Mouse (Mus musculus) forebrain, embryonic 12.5 days (tissue): ENCODE measurements around the gene Mllt10. TPM values are rescaled to one million over a fixed set of nuclear protein-coding genes. Genes with fewer than 3 reads are reported as not detected.

Experiments
- ATAC-seq: fragments of 200-750 bp; cut with Nextera tagmentation; 2 replicates; pipeline ENCODE4 v1.8.0; 2017; ENCODE audit warnings: moderate TSS enrichment; ENCODE audit not compliant: low FRiP score
- H3K27ac ChIP-seq: fragments of 300-500 bp; sonication (generic); 2 replicates; pipeline ENCODE4 v1.5.1; 2016; ENCODE audit warnings: mild to moderate bottlenecking
- H3K27me3 ChIP-seq: fragments of 300-500 bp; sonication (generic); 2 replicates; pipeline ENCODE4 v1.6.1; 2016; ENCODE audit warnings: mild to moderate bottlenecking
- H3K36me3 ChIP-seq: fragments of 300-500 bp; sonication (generic); replicated peaks from 2 replicates; pipeline ENCODE4 v1.6.1; 2016; ENCODE audit warnings: mild to moderate bottlenecking
- H3K4me1 ChIP-seq: fragments of 300-500 bp; sonication (generic); 2 replicates; pipeline ENCODE4 v1.6.1; 2016
- H3K4me2 ChIP-seq: fragments of 300-500 bp; sonication (generic); 2 replicates; pipeline ENCODE4 v1.6.1; 2016; ENCODE audit warnings: mild to moderate bottlenecking, moderate library complexity
- H3K4me3 ChIP-seq: fragments of 300-500 bp; sonication (generic); replicated peaks from 2 replicates; pipeline ENCODE4 v1.5.1; 2016; ENCODE audit warnings: mild to moderate bottlenecking
- H3K9ac ChIP-seq: fragments of 300-500 bp; sonication (generic); 2 replicates; pipeline ENCODE4 v1.6.1; 2016; ENCODE audit warnings: mild to moderate bottlenecking
- H3K9me3 ChIP-seq: fragments of 300-500 bp; sonication (generic); 2 replicates; pipeline ENCODE4 v1.6.1; 2016
- WGBS: fragments of 180-500 bp; shearing (Covaris S2); methylation state at CpG from one replicate; pipeline ENCODE4 v1.1.7; 2016; 5-methylcytosine and 5-hydroxymethylcytosine counted together
- polyA plus RNA-seq: library from polyadenylated mRNA; unstranded; fragments of >200 nt; fragmentation: Nextera tagmentation; extraction: Ambion mirVana; gene quantifications from 2 replicates; pipeline ENCODE4 v1.2.1, GENCODE M21; 2016

The Mllt10 gene
- polyA plus RNA-seq, 1 experiment from 2014 or later: 76.8 TPM

DNA sequence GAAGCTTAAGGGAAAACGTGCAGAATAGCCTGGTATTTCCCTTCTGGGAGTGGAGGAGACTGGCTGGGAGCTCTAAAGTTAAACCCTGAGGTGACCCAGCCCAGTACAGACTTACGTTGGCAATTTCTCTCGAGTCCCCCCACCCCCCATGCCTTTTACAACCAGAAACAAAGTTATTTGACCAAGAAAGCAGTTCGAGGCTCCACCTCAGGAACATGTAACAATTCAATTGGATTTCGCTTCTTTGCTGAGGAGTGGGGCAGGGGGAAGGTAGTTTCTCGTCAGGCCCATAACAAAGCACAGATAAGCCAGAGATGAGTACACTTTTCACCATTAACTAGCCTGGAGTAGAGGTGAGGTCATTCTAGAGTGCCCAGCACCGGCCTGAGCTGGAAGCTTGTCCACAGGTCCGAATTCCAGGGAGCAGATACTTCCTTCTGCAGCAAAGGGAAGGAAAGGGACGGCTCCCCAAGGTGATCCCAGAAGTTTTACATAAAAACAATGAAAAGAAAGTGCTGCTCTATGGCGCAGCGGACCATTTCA lies 5.7 kb upstream of the Mllt10 start:
- Histone ChIP-seq H3K9me3 (no peaks in the 10 kb centered on the region), H3K36me3 (no peaks in the 10 kb centered on the region), H3K4me3 (peak overlapping the region; percentile 100), H3K4me1 (peaks cover 47% of the 10 kb centered on the region), H3K4me2 (peak overlapping the region; percentile 85), H3K27ac (peak overlapping the region; percentile 100), H3K27me3 (no peaks in the 10 kb centered on the region), H3K9ac (peak overlapping the region; percentile 100)
- ATAC-seq: peak; percentile 42; the same call in 1 of the 2 replicates
- WGBS: 1% methylated on average over 11 of the region's 11 CpGs

DNA sequence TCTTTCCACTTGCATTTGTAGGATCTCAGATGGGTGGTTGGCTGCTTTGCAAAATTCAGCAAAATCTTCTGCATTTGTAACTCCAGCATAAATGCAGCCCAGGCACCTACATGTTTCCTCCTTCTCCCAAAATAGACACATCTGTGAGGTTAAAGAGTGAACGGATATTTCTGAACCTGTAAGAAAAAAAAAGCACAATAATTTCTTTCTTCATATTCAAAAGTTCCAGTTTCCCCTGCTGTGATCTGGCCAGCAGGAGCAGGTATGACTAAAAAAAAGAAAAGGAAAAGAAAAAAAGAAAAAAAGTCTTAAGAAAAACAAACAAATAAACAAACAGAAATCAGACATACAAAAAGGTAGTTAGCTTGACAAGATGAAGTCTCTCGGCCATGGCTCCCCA lies 5.0 kb upstream of the Mllt10 start:
- ATAC-seq: no peak
- Histone ChIP-seq H3K4me1 (peaks cover 50% of the 10 kb centered on the region), H3K4me2 (peak overlapping the region; percentile 85), H3K27me3 (no peaks in the 10 kb centered on the region), H3K4me3 (peak overlapping the region; percentile 100), H3K9ac (peak overlapping the region; percentile 100), H3K27ac (peak overlapping the region; percentile 100), H3K36me3 (no peaks in the 10 kb centered on the region), H3K9me3 (no peaks in the 10 kb centered on the region)
- WGBS: 4% methylated on average over 2 of the region's 2 CpGs

DNA sequence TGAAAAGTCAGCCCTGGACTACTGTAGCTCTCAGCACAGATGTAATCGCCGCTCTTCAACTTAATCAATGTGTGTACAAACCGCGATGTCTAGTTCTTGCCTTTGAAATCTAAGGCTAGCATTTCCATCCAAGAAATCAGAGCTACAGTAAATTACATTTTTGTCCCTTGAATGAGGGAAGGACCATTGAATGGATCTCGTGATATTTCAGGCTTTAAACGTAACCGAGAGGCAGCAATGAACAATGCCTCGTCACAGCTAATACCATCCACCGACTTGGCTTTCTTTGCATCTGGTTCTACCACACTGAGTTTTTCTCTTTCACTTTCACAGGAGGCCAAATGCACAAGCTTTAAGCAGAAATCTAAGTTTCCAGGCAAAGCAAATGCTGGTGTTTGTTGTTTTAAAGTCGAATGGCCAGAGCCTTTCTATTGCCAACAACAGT lies 4.5 kb upstream of the Mllt10 start:
- Histone ChIP-seq H3K4me1 (peaks cover 50% of the 10 kb centered on the region), H3K27me3 (no peaks in the 10 kb centered on the region), H3K4me3 (peak overlapping the region; percentile 100), H3K9ac (peak overlapping the region; percentile 100), H3K9me3 (no peaks in the 10 kb centered on the region), H3K36me3 (no peaks in the 10 kb centered on the region), H3K27ac (peak overlapping the region; percentile 100), H3K4me2 (peak overlapping the region; percentile 85)
- no peak for ATAC-seq
- WGBS: 5% methylated on average over 10 of the region's 10 CpGs

DNA sequence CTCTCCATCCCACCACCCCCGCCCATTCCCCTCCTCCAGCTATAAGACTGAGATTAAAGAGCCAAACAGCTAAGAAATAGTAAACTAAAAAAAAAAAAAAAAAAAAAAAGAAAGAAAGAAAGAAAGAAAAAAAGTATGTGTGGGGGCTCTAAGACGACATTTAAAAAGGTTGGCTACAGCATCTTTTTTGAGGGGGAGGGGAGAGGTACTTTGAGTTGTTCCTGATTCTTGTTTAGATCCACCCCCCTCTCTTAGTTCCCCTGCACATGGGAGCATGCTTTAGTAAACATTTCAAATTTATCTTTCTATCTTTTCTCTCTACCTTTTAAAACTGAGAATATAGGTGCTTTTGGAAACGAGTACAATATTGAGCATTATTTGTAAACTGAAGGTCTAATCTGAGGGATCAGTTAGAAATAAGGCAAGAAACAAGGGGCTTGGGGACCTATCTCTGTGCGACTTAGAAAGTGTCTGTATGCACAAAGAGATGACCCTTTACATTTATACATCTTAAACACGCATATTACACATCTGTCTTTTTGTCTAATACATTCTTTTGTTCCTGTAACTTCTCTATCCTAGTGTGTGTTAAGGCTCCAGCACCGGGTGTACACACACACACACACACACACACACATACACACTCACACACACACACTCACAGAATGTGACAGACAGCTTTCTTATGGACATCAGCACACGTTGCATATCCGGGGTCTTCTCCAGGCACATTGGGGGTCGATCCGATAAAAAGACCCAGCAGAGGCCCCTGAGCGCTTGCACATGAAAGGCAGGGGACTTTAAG lies 3.8 kb upstream of the Mllt10 start:
- 3% methylated on average over 11 of the region's 11 CpGs for WGBS
- ATAC-seq: no peak
- peaks cover 50% of the 10 kb centered on the region for H3K4me1 ChIP-seq
- H3K4me3 ChIP-seq: peak overlapping the region; percentile 100
- H3K27ac ChIP-seq: peak overlapping the region; percentile 100
- no peaks in the 10 kb centered on the region for H3K9me3 ChIP-seq
- H3K9ac ChIP-seq: peak overlapping the region; percentile 100
- peak overlapping the region; percentile 85 for H3K4me2 ChIP-seq
- no peaks in the 10 kb centered on the region for H3K36me3 ChIP-seq
- no peaks in the 10 kb centered on the region for H3K27me3 ChIP-seq

DNA sequence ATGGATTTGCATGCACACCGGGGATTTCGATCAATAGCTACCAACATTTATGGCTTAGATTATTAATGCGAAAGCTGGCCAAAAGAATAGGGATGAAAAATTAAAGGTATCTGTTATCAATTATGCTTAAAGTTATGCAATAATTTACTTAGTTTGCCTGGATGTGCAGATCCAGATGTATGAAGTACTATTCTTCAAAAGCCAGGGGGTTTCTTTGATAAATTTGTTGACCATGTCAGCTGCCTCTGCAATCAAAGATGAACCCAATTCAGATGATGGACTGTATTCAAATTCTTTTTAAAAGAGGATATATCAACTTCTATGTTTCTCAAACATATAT lies 3.2 kb upstream of the Mllt10 start:
- H3K4me2 ChIP-seq: peak overlapping the region; percentile 85
- ATAC-seq: no peak
- H3K9me3 ChIP-seq: no peaks in the 10 kb centered on the region
- 12% methylated on average over 3 of the region's 3 CpGs for WGBS
- peaks cover 50% of the 10 kb centered on the region for H3K4me1 ChIP-seq
- no peaks in the 10 kb centered on the region for H3K36me3 ChIP-seq
- H3K4me3 ChIP-seq: peak overlapping the region; percentile 100
- H3K27ac ChIP-seq: peak overlapping the region; percentile 100
- H3K9ac ChIP-seq: peak overlapping the region; percentile 100; the same call in 1 of the 2 replicates
- H3K27me3 ChIP-seq: no peaks in the 10 kb centered on the region

DNA sequence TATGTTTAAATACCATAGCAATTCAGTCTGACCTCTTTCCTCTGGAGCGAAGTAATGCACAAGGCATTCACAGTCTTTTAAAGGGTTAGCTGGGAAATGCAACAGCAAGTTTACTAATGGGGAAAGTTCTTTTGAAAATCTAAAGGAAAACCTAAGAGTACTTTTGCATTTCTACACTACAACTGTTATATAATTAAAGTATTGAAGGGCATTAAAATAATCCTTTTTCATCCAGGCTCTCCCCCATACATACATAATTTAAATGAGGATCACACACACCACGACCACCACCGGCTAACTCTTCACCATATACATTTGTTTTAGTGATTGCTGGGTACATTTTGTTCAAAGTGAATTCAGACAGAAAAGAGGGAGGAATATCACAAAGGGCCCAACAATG lies 2.5 kb upstream of the Mllt10 start:
- Histone ChIP-seq H3K4me3 (no peak overlapping the region), H3K36me3 (no peaks in the 10 kb centered on the region), H3K27ac (peak overlapping the region; percentile 70; the same call in 1 of the 2 replicates), H3K9me3 (no peaks in the 10 kb centered on the region), H3K4me2 (peak overlapping the region; percentile 85), H3K9ac (peak overlapping the region; percentile 25; the same call in 1 of the 2 replicates), H3K4me1 (peaks cover 50% of the 10 kb centered on the region), H3K27me3 (no peaks in the 10 kb centered on the region)
- 8% methylated on average over 3 of the region's 3 CpGs for WGBS
- no peak for ATAC-seq

DNA sequence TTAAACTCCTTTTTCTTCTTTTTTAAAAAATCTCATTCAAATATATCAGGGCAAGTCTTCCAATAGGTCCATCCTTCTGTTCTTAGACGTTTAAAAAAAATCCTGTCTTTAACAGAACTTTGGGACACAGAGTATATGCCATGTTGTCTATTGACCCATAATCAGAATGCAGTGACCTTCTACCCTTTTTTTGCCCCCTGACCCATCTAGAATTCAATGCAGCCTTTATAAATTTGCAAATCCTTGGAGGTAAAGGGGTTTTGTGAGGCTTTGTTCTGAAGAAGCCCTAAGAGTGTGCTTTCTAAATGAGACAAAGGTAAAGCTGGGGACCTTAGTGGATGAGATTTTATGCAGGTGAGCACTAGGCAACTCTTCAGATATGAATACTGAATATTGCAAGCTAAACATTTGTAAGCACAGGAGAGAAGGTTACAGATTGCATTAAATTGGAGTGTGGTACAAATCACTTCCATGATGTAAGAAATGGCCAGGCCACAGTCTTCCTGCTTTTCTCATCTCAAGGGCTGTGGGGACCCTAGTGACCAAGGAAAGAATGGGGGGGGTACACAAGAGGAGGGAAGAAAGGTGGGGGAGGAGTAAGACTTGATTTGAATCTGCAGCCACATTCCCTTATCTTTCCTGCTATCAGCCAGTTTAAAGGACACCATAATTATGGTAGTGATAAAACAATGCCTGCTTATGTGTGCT lies 1.6 kb upstream of the Mllt10 start:
- Histone ChIP-seq H3K36me3 (no peaks in the 10 kb centered on the region), H3K27ac (peak overlapping the region; percentile 99), H3K4me1 (peaks cover 52% of the 10 kb centered on the region), H3K4me2 (peak overlapping the region; percentile 96), H3K9ac (peak overlapping the region; percentile 98; the same call in 1 of the 2 replicates), H3K9me3 (no peaks in the 10 kb centered on the region), H3K27me3 (no peaks in the 10 kb centered on the region), H3K4me3 (no peak overlapping the region)
- ATAC-seq: no peak
- WGBS: 0% methylated on average over 1 of the region's 1 CpGs

DNA sequence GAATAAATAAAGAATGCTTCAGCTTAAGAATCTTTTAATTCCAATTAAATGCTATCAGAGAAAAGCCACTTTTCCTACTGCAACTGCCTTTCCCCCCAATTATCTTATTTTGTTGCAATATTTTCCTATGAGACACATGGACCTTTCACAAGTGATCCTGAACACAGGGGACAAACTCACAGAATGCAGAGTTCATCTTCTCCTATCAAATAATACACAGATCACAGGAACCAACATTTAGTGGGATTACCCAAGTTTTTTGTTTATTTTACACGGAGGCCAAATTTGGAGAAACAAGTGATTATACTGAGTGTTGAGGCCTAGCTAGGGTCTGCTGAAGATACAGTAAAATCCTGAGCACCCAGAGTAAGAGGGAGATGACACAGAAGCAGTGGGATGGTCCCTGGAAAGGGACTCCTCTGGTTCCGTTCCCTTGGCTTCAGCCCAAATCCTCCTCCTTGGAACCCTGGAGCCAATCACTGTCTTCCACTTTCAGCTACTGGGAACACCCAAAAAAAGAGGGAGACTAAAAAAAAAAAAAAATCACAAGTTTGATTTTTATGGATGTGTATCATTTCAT lies 996 bp upstream of the Mllt10 start:
- Histone ChIP-seq H3K27ac (peak overlapping the region; percentile 99), H3K9me3 (no peaks in the 10 kb centered on the region), H3K9ac (peak overlapping the region; percentile 98), H3K4me1 (peaks cover 58% of the 10 kb centered on the region), H3K4me2 (peak overlapping the region; percentile 96), H3K36me3 (no peaks in the 10 kb centered on the region), H3K27me3 (no peaks in the 10 kb centered on the region), H3K4me3 (no peak overlapping the region)
- no peak for ATAC-seq
- WGBS: 3% methylated on average over 2 of the region's 2 CpGs

DNA sequence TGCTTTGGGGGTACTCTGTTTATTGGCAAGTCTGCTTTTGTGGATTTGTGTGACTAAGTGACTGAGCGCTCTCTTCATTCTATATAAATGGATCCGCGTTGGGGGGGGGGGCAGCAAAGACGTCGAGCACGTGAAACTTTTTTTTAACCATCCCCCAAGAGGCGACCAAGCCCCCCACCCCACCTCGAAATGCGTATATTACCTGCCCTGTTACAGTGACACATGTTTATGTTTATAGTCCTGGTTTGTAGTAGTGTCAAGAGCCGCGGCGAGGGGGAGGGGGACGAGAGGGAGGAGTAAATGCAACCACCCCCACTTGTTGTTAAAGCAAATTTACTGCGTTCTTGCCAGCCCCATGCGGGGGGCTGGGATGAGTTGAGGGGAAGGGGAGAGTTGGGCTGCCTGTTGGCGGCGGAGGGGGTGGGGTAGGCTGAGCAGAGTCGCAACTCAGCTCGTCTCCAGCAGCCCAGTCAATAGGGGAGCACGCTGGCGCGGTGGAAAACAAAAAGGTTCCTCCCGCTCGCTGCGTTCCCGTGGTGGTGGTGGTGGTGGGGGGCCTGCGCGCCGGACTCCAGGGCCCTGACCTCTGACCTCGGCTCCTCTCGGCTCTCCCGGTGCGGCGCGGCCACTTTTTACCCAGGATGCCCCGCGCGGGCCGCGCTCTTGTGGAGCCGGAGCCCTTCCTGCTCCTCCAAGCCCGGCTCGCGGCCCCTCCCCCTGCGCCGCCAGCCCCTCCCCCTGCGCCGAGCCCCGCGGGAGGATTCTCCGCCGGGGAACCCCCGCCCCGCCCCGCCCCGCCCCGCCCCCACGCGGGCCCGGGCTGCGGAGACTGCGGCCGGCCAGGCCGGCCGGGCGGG lies 1.1 kb downstream of the Mllt10 start:
- 1% methylated on average over 49 of the region's 66 CpGs for WGBS
- Histone ChIP-seq H3K9me3 (no peaks in the 10 kb centered on the region), H3K27ac (peak overlapping the region; percentile 99), H3K4me1 (peaks cover 44% of the 10 kb centered on the region), H3K27me3 (no peaks in the 10 kb centered on the region), H3K9ac (peak overlapping the region; percentile 98), H3K4me3 (peak overlapping the region; percentile 48), H3K4me2 (peak overlapping the region; percentile 96), H3K36me3 (no peaks in the 10 kb centered on the region)
- ATAC-seq: peak; percentile 92

DNA sequence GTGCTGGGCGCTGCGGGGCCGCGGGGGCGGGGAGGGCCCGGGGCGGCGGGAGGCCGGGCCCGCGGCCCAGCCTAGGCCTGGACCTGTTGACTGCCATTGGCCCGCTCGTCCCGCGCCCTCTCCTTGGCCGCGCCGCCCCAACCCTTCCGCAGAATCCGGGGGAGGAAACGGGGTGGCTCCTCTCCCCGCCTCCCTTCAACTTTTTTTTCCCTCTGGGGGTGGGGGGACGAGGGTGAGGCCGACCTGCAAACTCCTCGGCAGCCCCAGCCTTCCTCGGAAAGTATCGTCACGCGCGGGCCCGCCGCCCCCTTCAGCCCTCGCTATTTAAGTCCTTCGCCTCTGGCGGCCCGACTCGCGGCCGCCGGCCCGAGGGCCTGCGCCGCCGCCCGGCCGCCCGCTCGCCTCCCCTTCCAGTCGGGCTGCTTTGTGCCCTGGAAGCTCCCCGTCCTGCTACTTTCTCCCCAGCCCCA lies 1.8 kb downstream of the Mllt10 start:
- Histone ChIP-seq H3K36me3 (no peaks in the 10 kb centered on the region), H3K9me3 (no peaks in the 10 kb centered on the region), H3K27me3 (no peaks in the 10 kb centered on the region), H3K9ac (peak overlapping the region; percentile 98), H3K27ac (peak overlapping the region; percentile 99), H3K4me3 (peak overlapping the region; percentile 48), H3K4me1 (peaks cover 38% of the 10 kb centered on the region), H3K4me2 (peak overlapping the region; percentile 96)
- ATAC-seq: peak; percentile 94
- under 1% methylated on average over 41 of the region's 50 CpGs for WGBS

DNA sequence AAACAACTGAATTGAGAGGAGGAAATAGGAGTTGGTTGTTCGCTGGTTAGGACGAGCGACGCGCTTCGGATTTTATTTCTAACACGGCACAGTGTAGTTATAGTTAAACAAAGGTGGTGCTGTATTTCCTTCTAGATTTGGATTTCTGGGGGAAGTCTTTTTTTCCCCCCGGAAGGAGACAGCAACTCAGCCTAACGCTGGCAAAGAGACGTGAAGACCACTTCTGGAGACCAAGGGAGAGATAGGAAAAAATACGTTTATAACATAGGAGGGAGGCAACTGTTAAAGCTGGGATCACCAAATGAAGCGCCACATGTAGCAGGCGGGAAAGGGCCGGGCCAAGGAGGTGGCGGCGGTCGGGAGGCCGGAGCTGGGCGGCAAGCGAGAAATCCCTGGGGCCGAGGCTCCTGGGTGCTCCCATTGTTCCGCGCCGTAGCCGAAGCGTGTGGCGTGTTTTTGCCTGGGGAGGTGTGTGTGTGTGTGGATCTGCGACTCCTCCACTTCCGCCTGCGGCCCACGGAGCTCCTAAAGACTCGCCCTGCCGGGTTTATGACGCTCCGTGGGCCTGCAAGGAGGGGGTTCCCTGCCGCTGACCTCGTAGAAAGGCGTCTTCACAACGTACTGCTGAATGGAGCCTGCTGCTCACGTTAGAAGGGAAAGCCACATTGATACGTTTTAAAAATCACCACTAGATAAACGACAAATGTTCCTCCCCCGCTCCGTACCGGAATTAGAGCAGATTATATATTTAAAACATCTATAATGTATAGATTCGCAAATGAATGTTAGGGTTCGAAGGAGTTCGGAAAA lies 2.5 kb downstream of the Mllt10 start:
- H3K9me3 ChIP-seq: no peaks in the 10 kb centered on the region
- peak overlapping the region; percentile 48 for H3K4me3 ChIP-seq
- H3K27me3 ChIP-seq: no peaks in the 10 kb centered on the region
- under 1% methylated on average over 48 of the region's 48 CpGs for WGBS
- no peak for ATAC-seq
- peak overlapping the region; percentile 99 for H3K27ac ChIP-seq
- H3K4me2 ChIP-seq: peak overlapping the region; percentile 96
- peak overlapping the region; percentile 98 for H3K9ac ChIP-seq
- no peaks in the 10 kb centered on the region for H3K36me3 ChIP-seq
- peaks cover 32% of the 10 kb centered on the region for H3K4me1 ChIP-seq
